Mouse (Mus musculus) hindbrain, embryonic 16.5 days (tissue): ENCODE measurements around the gene Ndufa6. TPM values are rescaled to one million over a fixed set of nuclear protein-coding genes. Genes with fewer than 3 reads are reported as not detected.

Source experiments
- ATAC-seq: fragments of 200-750 bp; cut with Nextera tagmentation; 2 replicates; pipeline ENCODE4 v1.8.0; 2017; ENCODE audit warnings: moderate TSS enrichment, moderate library complexity
- H3K27ac ChIP-seq: fragments of 300-500 bp; sonication (generic); 2 replicates; pipeline ENCODE4 v1.5.1; 2014; ENCODE audit warnings: low read depth, mild to moderate bottlenecking, control low read depth, low read length, moderate library complexity
- H3K27me3 ChIP-seq: fragments of 300-500 bp; sonication (generic); replicated peaks from 2 replicates; pipeline ENCODE4 v1.6.1; 2014; ENCODE audit warnings: low read length; ENCODE audit not compliant: control insufficient read depth, insufficient read depth
- H3K36me3 ChIP-seq: fragments of 300-500 bp; sonication (generic); 2 replicates; pipeline ENCODE4 v1.6.1; 2014; ENCODE audit warnings: mild to moderate bottlenecking, low read length, moderate library complexity, mixed read lengths; ENCODE audit not compliant: control insufficient read depth, insufficient read depth
- H3K4me1 ChIP-seq: fragments of 300-500 bp; sonication (generic); 2 replicates; pipeline ENCODE4 v1.6.1; 2014; ENCODE audit warnings: low read depth, low read length; ENCODE audit not compliant: control insufficient read depth, insufficient read depth
- H3K4me2 ChIP-seq: fragments of 300-500 bp; sonication (generic); 2 replicates; pipeline ENCODE4 v1.6.1; 2014; ENCODE audit warnings: mild to moderate bottlenecking, low read length, control low read depth, moderate library complexity
- H3K4me3 ChIP-seq: fragments of 300-500 bp; sonication (generic); 2 replicates; pipeline ENCODE4 v1.5.1; 2014; ENCODE audit warnings: mild to moderate bottlenecking, low read length, control low read depth, moderate library complexity
- H3K9ac ChIP-seq: fragments of 300-500 bp; sonication (generic); 2 replicates; pipeline ENCODE4 v1.6.1; 2014; ENCODE audit warnings: low read depth, mild to moderate bottlenecking, control low read depth, low read length, moderate library complexity
- H3K9me3 ChIP-seq: fragments of 300-500 bp; sonication (generic); 2 replicates; pipeline ENCODE4 v1.6.1; 2014; ENCODE audit warnings: mild to moderate bottlenecking, low read length, moderate library complexity; ENCODE audit not compliant: control insufficient read depth
- WGBS: fragments of 180-500 bp; shearing (Covaris S2); extraction: QIAGEN DNeasy Blood & Tissue Kit; methylation state at CpG from one replicate; pipeline ENCODE4 v1.1.7; 2014; 5-methylcytosine and 5-hydroxymethylcytosine counted together
- polyA plus RNA-seq: library from polyadenylated mRNA; unstranded; fragments of >200 nt; fragmentation: Nextera tagmentation; extraction: Ambion mirVana; gene quantifications from 2 replicates; pipeline ENCODE4 v1.2.1, GENCODE M21; 2015

Gene Ndufa6
- polyA plus RNA-seq, 1 experiment from 2014 or later, result 392 TPM

DNA sequence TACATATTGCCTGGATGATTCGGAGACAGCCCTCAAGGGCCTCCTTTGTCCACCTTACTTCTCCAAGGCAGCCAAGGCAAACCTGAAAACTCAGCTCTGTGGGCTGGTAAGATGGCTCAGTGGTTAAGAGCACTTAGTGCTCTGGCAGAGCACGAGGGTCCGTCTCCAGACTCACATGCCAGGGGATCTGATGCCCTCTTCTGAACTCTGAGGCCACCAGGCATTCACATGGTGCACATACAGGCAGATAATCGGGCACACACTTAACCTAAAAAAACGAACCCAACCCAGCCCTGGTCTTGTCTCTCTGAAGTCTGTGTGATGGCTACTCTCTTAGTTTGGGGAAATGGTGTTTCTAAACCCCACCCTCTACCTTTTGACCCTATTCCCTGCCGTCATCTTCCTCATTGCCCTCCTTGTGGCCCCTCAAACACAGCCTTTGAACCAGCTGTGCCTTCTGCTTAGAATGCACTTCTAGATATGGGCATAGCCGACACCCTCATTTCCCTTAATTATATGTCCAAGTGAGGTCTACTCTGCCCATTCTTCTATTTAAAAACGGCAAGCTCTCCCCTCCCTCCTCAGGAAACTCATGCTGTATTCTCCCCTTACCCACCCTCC is 14.4 kb downstream of the Ndufa6 start:
- Histone ChIP-seq H3K4me2 (no peak overlapping the region), H3K27ac (no peak overlapping the region), H3K27me3 (peaks cover 10% of the 10 kb centered on the region), H3K9ac (no peak overlapping the region), H3K36me3 (no peaks in the 10 kb centered on the region), H3K9me3 (no peaks in the 10 kb centered on the region), H3K4me3 (no peak overlapping the region), H3K4me1 (peaks cover 15% of the 10 kb centered on the region)
- WGBS, result 72% methylated on average over 8 of the region's 8 CpGs
- no peak for ATAC-seq

DNA sequence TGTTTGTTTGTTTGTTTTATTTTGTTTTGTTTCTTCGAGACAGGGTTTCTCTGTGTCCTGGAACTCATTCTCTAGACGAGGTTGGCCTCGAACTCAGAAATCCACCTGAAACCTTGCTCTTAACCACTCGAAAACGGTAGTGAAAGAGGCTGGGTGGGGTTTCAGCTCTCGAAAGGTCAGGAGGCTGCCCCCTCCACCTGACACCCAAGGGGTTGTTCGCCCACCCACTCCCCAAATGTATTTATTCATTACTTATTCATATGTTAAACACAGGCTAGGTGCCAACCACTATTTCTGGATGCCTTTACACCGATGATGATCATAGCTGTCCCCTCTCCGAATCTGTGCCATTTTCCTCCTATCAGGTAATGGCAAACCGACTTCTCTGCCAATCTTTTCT is 15.0 kb downstream of the Ndufa6 start:
- WGBS, result 52% methylated on average over 10 of the region's 10 CpGs
- H3K4me1 ChIP-seq, result peaks cover 15% of the 10 kb centered on the region
- H3K4me2 ChIP-seq, result peak overlapping the region; percentile 76
- H3K27ac ChIP-seq, result no peak overlapping the region
- peak overlapping the region; percentile 53 for H3K9ac ChIP-seq
- peak overlapping the region; percentile 47 for H3K4me3 ChIP-seq
- no peak for ATAC-seq
- H3K27me3 ChIP-seq, result peaks cover 10% of the 10 kb centered on the region
- no peaks in the 10 kb centered on the region for H3K9me3 ChIP-seq
- H3K36me3 ChIP-seq, result peaks cover 3% of the 10 kb centered on the region; the same call in 1 of the 2 replicates

- Histone ChIP-seq H3K27me3 (peaks cover 10% of the 10 kb centered on the region), H3K36me3 (peaks cover 3% of the 10 kb centered on the region; the same call in 1 of the 2 replicates), H3K9me3 (no peaks in the 10 kb centered on the region), H3K27ac (no peak within 1 kb of the TSS), H3K9ac (peak within 1 kb of the TSS; percentile 53), H3K4me2 (peak within 1 kb of the TSS; percentile 76), H3K4me3 (peak within 1 kb of the TSS; percentile 47), H3K4me1 (peaks cover 15% of the 10 kb centered on the region)
- 0% methylated on average over 41 of the region's 41 CpGs for WGBS
- peak; percentile 92 for ATAC-seq
Observed at GRCm38 (mm10) chr15:82338593-82339112, 15.5 kb downstream of the Ndufa6 start, which contains the start of the genes Naga, Pheta2 and Smdt1. Gene Naga (minus strand): TSS chr15:82338925. Gene Pheta2 (plus strand): TSS chr15:82338942. Gene Smdt1 (plus strand): TSS chr15:82338959.

DNA sequence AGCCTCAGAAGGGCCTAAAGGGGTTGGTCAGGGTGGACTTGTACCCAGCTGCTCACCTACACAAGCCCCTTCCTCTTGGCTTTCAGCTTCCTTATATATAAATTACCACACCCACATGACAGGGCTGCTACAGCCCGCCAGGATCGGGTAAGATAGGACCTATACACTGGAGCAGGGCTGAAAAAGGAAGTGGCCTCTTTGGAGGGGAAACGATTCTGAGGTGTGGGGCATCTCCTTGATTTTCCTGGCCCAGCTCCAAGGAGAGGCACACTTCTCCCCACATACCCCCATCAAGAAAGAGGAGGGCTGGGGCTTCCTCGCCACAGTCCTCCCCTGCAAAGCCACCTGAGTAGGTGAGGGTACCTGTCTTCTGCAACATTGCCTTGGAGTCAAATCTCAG is 16.2 kb downstream of the Ndufa6 start:
- Histone ChIP-seq H3K4me2 (peak overlapping the region; percentile 76), H3K4me3 (peak overlapping the region; percentile 47), H3K4me1 (peaks cover 15% of the 10 kb centered on the region), H3K9me3 (no peaks in the 10 kb centered on the region), H3K27me3 (peaks cover 10% of the 10 kb centered on the region), H3K9ac (peak overlapping the region; percentile 53; the same call in 1 of the 2 replicates), H3K36me3 (peaks cover 3% of the 10 kb centered on the region; the same call in 1 of the 2 replicates), H3K27ac (no peak overlapping the region)
- no peak for ATAC-seq
- 39% methylated on average over 4 of the region's 4 CpGs for WGBS

GRCm38 (mm10) chr15:82336629-82337028 is 17.5 kb downstream of the Ndufa6 start:
- H3K4me2 ChIP-seq, result no peak overlapping the region

GRCm38 (mm10) chr15:82335194-82335593 is 18.9 kb downstream of the Ndufa6 start:
- Histone ChIP-seq H3K9me3 (no peaks in the 10 kb centered on the region), H3K36me3 (peaks cover 3% of the 10 kb centered on the region; the same call in 1 of the 2 replicates), H3K9ac (no peak overlapping the region), H3K4me1 (peaks cover 10% of the 10 kb centered on the region), H3K27ac (no peak overlapping the region), H3K4me2 (no peak overlapping the region), H3K27me3 (peaks cover 3% of the 10 kb centered on the region; the same call in 1 of the 2 replicates), H3K4me3 (no peak overlapping the region)
- no peak for ATAC-seq
- WGBS, result 94% methylated on average over 4 of the region's 4 CpGs

More at GRCm38 (mm10) chr15:82336629-82337028, 17.5 kb downstream of the Ndufa6 start:
- H3K4me3 ChIP-seq, result no peak overlapping the region
- H3K9me3 ChIP-seq, result no peaks in the 10 kb centered on the region
- ATAC-seq, result no peak
- peaks cover 15% of the 10 kb centered on the region for H3K4me1 ChIP-seq
- H3K27me3 ChIP-seq, result peaks cover 10% of the 10 kb centered on the region
- 68% methylated on average over 12 of the region's 12 CpGs for WGBS
- H3K9ac ChIP-seq, result no peak overlapping the region
- no peak overlapping the region for H3K27ac ChIP-seq
- peaks cover 3% of the 10 kb centered on the region; the same call in 1 of the 2 replicates for H3K36me3 ChIP-seq

- H3K27me3 ChIP-seq, result no peaks in the 10 kb centered on the region
- H3K4me1 ChIP-seq, result no peaks in the 10 kb centered on the region
- 78% methylated on average over 2 of the region's 2 CpGs for WGBS
- H3K36me3 ChIP-seq, result no peaks in the 10 kb centered on the region
- no peak overlapping the region for H3K4me2 ChIP-seq
- ATAC-seq, result no peak
- H3K9me3 ChIP-seq, result no peaks in the 10 kb centered on the region
- no peak overlapping the region for H3K4me3 ChIP-seq
- no peak overlapping the region for H3K9ac ChIP-seq
- no peak overlapping the region for H3K27ac ChIP-seq
Observed at GRCm38 (mm10) chr15:82325382-82325781, 28.7 kb downstream of the Ndufa6 start.

- Histone ChIP-seq H3K4me1 (no peaks in the 10 kb centered on the region), H3K36me3 (no peaks in the 10 kb centered on the region), H3K27me3 (no peaks in the 10 kb centered on the region), H3K27ac (no peak overlapping the region), H3K9me3 (no peaks in the 10 kb centered on the region), H3K9ac (no peak overlapping the region), H3K4me3 (no peak overlapping the region), H3K4me2 (no peak overlapping the region)
- WGBS, result 72% methylated on average over 8 of the region's 8 CpGs
- ATAC-seq, result no peak
Observed at GRCm38 (mm10) chr15:82322195-82322594, 31.9 kb downstream of the Ndufa6 start.

DNA sequence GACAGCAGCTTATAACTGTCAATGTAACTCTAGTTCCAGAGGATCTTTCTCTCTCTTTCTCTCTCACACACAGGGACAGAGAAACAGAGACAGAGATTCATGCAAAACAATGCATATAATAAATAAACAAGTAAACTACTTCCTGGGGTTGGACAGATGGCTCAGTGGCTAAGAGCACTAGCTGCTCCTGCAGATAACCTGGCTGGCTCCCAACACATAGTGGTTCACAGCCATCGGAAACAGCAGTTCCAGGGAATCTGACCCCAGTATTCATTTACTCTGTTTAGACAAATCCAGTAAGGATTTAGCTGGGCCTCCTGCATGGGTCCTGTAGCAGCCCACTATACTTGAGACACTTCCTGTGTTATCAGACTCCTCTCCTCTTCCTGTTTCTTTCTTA is 34.5 kb downstream of the Ndufa6 start:
- Histone ChIP-seq H3K4me3 (no peak overlapping the region), H3K27me3 (no peaks in the 10 kb centered on the region), H3K9ac (no peak overlapping the region), H3K4me1 (no peaks in the 10 kb centered on the region), H3K27ac (no peak overlapping the region), H3K9me3 (no peaks in the 10 kb centered on the region), H3K36me3 (no peaks in the 10 kb centered on the region), H3K4me2 (no peak overlapping the region)
- ATAC-seq, result no peak
- WGBS, result 33% methylated on average over 1 of the region's 1 CpGs
